ENCODE assay signal across 8 mouse cellular contexts in genomic region chr4:150799550-150800398, GRCm38 (mm10). TPM values are rescaled to one million over a fixed set of nuclear protein-coding genes. Genes with fewer than 3 reads are reported as not detected.
DNase-seq lines count a peak whose midpoint lies in the region; ATAC-seq and TF ChIP-seq lines count a peak whose summit lies in the region.

No protein-coding gene starts in this region.

- no peak for TF ChIP-seq CTCF in testis, adult 2 months (IDR thresholded peaks at IDR 0.05; ENCODE audit: control insufficient read depth, insufficient read depth, insufficient replicate concordance, low read depth, low read length)

- H3K4me3 ChIP-seq in testis, adult 2 months (ENCODE audit: control insufficient read depth, low read depth, low read length): no peak overlapping the region
- no peak overlapping the region for H3K4me3 ChIP-seq in embryonic facial prominence, embryonic 12.5 days

- ATAC-seq in embryonic facial prominence, embryonic 12.5 days (ENCODE audit: insufficient number of reproducible peaks, insufficient read depth, low FRiP score, low TSS enrichment): no peak

- peak overlapping the region; percentile 61 for H3K27ac ChIP-seq in testis, adult 2 months (ENCODE audit: control insufficient read depth, insufficient read depth, low read depth, low read length)
- H3K27ac ChIP-seq in embryonic facial prominence, embryonic 12.5 days: peak overlapping the region; percentile 60; the same call in 1 of the 2 replicates

- intact Hi-C loops in left cerebral cortex, postnatal 36 days (cut with DNase I): no loop called here

- 36% methylated on average over 22 of the region's 22 CpGs for WGBS in embryonic facial prominence, embryonic 12.5 days

- no peak for DNase-seq in testis, postnatal 10 days (ENCODE audit: low spot score)
- peak; percentile 36 for DNase-seq in kidney, adult 11 months
- peak; percentile 62 for DNase-seq in lung, postnatal 25 days (ENCODE audit: low spot score)
- DNase-seq in thymus, postnatal 4 days: no peak
- DNase-seq in left cerebral cortex, postnatal 36 days (ENCODE audit: low spot score in 2 of 2): no peak
- no peak for DNase-seq in left cerebral cortex, adult 8-10 months (ENCODE audit: low spot score in 2 of 2)

- H3K9me3 ChIP-seq in embryonic facial prominence, embryonic 12.5 days: no peaks in the 10 kb centered on the region

- peaks cover 5% of the 10 kb centered on the region for H3K4me1 ChIP-seq in testis, adult 2 months (ENCODE audit: control insufficient read depth, insufficient read depth, low read length)
- peaks cover 19% of the 10 kb centered on the region for H3K4me1 ChIP-seq in embryonic facial prominence, embryonic 12.5 days

- H3K9ac ChIP-seq in embryonic facial prominence, embryonic 12.5 days: no peak overlapping the region

- no peak overlapping the region for H3K4me2 ChIP-seq in embryonic facial prominence, embryonic 12.5 days (replicated peaks)

- H3K27me3 ChIP-seq in testis, adult 2 months (ENCODE audit: control insufficient read depth, insufficient read depth, low read length): no peaks in the 10 kb centered on the region
- H3K27me3 ChIP-seq in embryonic facial prominence, embryonic 12.5 days: no peaks in the 10 kb centered on the region

- H3K36me3 ChIP-seq in testis, adult 2 months (ENCODE audit: control insufficient read depth, insufficient read depth, low read length): no peaks in the 10 kb centered on the region
- H3K36me3 ChIP-seq in embryonic facial prominence, embryonic 12.5 days: no peaks in the 10 kb centered on the region

- no peak for TF ChIP-seq POLR2A in testis, adult 2 months (IDR thresholded peaks at IDR 0.05; ENCODE audit: control insufficient read depth, low read depth, low read length)

RNA-seq across cellular contexts. Expression of gene Errfi1, which starts 53.9 kb away (rescaled TPM):
- 10.6 and 11.2 TPM in 2 replicates for polyA plus RNA-seq in testis, adult 2 months (2012; rRNA removed)
- polyA plus RNA-seq in embryonic facial prominence, embryonic 12.5 days (2016; fragmentation: Nextera tagmentation; extraction: Ambion mirVana): 26.9 and 27.8 TPM in 2 replicates
- 10 to 100 TPM; 27.4 TPM for total RNA-seq in left cerebral cortex, postnatal 36 days (2021)
- total RNA-seq in left cerebral cortex, adult 8-10 months (2022): 10 to 100 TPM; 25.4 to 28.1 (median 26.1) TPM

Comparison
In these comparisons a context has a peak if more than half of its experiments do, and no peak if none do; other contexts are left out.
1. DNase-seq: peak in kidney, adult 11 months (single experiment) and lung, postnatal 25 days (single experiment); none in testis, postnatal 10 days (single experiment), thymus, postnatal 4 days (single experiment), left cerebral cortex, postnatal 36 days (0 of 2) and left cerebral cortex, adult 8-10 months (0 of 2).